Mouse (Mus musculus) olfactory bulb, adult 2 months (tissue): ENCODE data around the gene Zbtb26.

Experiments used
- CTCF ChIP-seq: fragments of 200-500 bp; IDR thresholded peaks from 2 replicates; pipeline ENCODE4 v1.5.1; 2012; ENCODE audit warnings: low read depth, mild to moderate bottlenecking, low read length, moderate library complexity; ENCODE audit not compliant: insufficient read depth
- POLR2A ChIP-seq: fragments of 200-500 bp; IDR thresholded peaks from 2 replicates; pipeline ENCODE4 v1.6.1; 2012; ENCODE audit warnings: mild to moderate bottlenecking, low read depth, low read length, moderate library complexity; ENCODE audit not compliant: insufficient read depth

GRCm38 (mm10) chr2:37421903-37422302, 21.0 kb downstream of the Zbtb26 start:
- TF ChIP-seq CTCF (no peak), POLR2A (no peak)
